Mouse (Mus musculus): ENCODE results near the gene Mertk.

GRCm38 (mm10) chr2:128727552-128727951 lies 28.8 kb downstream of the Mertk start:
- TF ChIP-seq POLR2A (IDR thresholded peaks at IDR 0.05; ENCODE audit: low read depth, low read length) (no peak), CTCF (IDR thresholded peaks at IDR 0.05; ENCODE audit: extremely low read depth, insufficient read depth, insufficient read length, insufficient replicate concordance) (no peak)

Data from spleen, adult 2 months (tissue).